Mouse (Mus musculus) liver, adult 2 months (tissue): Measurements from ENCODE around the gene Rbl1.

ENCODE experiments used
- CTCF ChIP-seq: fragments of 200-500 bp; IDR thresholded peaks from 2 replicates; pipeline ENCODE4 v1.5.1; 2011; ENCODE audit warnings: low read depth, low read length, control low read depth
- POLR2A ChIP-seq: fragments of 200-500 bp; IDR thresholded peaks from 2 replicates; pipeline ENCODE4 v1.6.1; 2011; ENCODE audit warnings: low read length, control low read depth; ENCODE audit not compliant: insufficient read depth; ENCODE audit errors: extremely low read depth

DNA sequence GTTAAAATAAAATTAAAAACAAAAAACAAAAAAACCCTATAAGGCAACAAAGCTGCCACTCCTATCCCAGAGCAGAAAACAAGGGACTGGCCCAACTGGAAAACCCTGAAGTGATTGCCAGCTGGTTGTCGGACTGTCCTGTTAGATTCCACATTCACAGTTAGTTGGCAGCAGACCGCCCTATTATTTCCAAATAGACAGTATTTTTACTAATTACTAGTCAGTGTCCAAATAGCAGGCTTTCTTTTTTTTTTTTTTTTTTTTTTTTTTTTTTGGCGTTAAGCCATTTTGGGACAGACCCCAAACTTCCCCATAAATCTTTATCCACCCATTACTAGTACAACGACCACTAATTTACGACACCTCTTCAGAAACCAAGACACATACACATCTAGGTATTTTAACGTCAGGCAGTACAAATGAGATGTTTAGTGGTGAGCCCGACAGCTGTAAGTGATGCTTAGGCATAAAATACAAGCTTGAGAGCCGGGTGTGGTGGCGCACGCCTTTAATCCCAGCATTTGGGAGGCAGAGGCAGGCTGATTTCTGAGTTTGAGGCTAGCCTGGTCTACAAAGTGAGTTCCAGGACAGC lies 68.7 kb downstream of the Rbl1 start:
- TF ChIP-seq CTCF, result no peak
- no peak for TF ChIP-seq POLR2A
